Mouse (Mus musculus): ENCODE measurements around the gene Grid2. TPM values are rescaled to one million over a fixed set of nuclear protein-coding genes. Genes with fewer than 3 reads are reported as not detected.

The Grid2 gene
- total RNA-seq, 2 experiments from 2014 or later: 25.2 to 26.8 TPM

DNA sequence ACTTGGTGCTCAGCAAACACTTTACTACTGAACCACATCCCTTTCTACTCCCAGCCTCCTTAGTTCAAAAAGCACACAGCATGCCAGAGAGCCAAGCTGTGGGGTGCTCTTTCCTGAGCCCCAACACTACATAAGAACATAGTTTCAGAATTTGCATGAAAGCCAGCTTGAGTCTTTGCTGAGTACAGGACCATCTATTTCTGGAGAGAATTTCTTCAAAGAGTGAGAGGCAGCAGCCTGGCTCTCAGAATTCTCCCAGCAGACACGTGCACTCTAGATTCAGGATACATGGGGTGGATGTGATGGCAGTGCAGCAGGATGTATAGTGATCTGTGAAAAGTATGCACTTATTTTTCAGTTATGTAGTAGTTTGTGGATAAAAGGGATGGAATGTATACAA is 1038.1 kb downstream of the Grid2 start:
- intact Hi-C loops (cut with DNase I): no loop called here

DNA sequence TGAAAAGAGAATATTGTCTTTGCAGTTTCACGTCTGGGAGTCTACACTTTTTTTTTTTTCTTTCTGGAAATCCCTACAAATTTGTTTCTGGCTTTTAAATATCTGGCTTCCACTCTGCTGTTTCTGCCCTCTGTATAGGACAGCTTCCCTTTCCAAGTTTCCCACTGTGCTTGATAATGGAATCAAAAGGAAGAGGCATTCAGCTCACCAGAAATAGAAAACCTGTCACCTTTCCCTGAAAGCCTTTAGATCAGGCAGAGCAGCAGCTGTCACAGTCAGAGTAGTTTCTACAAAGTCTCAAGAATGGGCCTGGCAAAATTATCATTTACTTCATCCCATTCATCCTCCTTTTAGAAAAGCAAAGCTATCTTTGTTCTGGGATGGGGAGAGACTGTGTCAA is 1042.0 kb downstream of the Grid2 start:
- intact Hi-C loops (cut with DNase I): no loop called here

More for the DNA sequence above, 1038.1 kb downstream of the Grid2 start:
- DNase-seq: no peak

DNA sequence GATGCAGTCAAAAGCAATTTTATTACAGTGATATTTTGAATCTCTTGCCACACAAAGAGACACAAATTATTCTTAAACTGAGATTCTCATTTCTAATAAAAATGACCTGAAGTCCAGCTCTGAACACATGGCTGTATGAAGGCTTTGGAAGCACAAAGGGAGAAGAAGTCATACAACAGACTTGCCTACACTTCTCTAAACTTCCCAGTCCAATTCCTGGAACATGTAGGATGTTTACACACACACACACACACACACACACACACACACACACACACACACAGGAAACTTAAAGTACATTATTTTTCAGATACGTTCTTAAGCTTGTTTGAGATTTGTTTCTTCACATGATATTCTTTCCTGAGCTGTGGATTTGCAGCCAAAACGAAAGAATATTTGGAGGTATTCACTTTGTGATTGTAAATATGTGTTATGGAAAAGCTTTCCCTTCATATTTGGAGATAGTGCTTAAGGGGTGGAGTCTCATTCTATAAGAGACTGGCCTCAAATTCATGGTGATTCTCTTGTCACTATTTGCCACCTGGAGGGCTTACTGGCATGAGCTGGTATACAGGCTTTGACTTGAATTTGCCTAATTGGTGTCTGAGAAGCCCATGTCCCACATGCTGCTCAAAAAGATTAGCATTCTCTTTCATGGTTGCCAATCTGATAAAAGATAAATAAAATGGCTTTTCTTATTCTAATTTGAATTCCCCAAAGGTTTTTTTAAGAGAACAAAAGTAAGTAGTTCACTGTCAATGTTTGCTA is 1049.2 kb downstream of the Grid2 start:
- intact Hi-C loops (cut with DNase I): no loop called here
- no peak for DNase-seq

More for the DNA sequence above, 1042.0 kb downstream of the Grid2 start:
- no peak for DNase-seq

DNA sequence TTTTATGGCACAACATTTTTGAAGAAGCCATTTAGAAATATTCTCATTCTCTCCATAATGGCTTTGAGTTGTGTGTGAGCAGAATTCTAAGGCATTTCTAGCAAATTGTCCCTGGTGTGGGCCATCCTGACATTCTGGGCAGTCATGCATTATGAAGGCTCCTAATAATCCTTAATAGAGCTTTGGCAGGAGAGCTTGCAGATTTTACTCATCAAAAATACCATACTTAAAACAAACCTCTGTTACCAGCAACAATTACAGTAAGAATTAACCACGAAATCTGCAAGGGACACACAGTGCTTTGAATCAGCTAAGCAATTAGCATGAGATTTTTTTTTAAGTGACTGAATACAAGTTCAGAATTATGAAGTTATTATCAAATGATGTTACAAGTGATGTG is 1053.0 kb downstream of the Grid2 start:
- intact Hi-C loops (cut with DNase I): no loop called here
- no peak for DNase-seq

DNA sequence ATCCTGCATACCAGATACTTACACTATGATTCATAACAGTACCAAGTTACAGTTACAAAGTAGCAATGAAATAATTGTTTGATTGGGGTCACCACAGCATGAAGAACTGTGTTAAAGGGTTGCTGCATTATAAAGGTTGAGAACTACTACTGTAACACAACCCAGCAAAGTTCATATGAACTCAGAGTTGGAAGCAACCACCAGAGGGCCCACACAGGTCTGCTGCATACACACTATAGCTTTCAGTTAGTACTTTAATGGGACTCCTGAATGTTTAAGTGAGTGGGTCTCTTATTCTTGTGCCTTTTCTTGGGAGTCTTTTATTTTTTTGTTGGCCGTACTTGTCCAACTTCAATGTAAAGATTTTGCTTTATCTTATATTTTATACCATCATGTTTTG is 1057.5 kb downstream of the Grid2 start:
- intact Hi-C loops (cut with DNase I): no loop called here
- no peak for DNase-seq

DNA sequence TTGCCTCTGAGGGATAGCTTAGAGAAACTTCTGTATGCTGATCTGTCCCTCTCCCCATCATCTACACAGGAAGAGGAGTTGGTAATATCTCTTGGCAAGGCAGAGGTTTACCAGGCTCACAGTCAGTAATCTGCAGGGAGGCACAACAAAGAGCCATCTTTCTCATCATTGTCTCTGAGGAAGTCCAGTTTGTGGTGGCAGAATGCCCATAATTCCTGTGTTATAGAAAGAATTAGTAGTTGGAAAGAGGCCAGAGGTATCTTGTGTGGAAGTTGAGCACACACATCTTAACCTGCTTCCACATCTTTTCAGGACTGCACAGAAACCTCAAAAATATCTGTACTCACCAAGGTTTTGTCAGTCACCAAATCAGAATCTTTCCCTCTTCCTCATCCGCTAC is 1071.3 kb downstream of the Grid2 start:
- DNase-seq: no peak
- intact Hi-C loops (cut with DNase I): no loop called here

DNA sequence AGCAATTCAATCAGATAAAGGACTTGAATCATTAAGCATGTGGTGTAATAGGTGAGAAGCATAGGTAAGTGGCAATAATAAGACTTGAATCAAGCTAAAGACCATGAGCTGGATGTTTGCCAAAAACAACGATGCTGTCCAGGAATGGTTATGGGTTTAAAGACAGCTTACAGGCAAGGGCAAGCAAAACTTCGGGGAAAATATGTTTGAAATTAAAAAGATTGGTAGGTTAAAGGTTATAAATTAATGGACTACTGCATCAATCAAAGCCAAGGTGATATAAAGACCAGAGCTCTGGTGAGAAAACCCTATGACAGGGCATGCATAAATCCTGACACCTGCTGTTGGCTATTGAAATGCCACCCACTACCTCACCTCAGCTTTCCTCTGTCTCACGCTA is 1072.2 kb downstream of the Grid2 start:
- no peak for DNase-seq
- intact Hi-C loops (cut with DNase I): no loop called here

DNA sequence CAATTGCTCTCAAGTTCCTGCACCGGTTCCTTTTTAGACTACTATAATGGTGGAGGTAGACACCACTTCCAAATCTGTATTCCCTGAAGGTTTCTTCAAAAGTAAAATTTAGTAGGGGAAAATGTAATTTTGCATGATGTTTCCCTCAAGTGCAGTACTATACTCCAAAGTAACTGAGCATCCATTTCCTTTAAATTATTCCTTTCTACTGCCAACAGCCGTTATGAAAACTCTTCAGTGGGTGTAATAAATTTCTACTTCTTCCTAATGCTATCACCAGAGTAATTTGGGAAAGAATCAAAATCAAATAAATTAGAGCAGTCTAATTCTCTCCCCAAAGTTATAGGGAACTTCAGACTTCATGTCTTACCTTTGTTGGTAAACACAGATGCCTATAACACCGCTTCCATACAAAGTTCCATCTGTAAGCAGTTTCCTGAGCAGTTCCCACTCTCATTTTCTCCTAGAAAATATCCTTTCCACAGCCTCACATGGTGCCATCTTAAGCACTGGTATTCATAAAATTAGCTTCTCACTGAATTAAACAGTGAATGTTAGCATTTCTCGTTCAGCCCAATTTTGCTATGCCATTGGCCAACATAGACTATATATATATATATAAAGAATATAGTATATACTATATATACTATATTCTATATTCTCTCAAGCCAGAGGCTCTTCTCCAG is 1142.9 kb downstream of the Grid2 start:
- DNase-seq: no peak
- intact Hi-C loops (cut with DNase I): no loop called here

DNA sequence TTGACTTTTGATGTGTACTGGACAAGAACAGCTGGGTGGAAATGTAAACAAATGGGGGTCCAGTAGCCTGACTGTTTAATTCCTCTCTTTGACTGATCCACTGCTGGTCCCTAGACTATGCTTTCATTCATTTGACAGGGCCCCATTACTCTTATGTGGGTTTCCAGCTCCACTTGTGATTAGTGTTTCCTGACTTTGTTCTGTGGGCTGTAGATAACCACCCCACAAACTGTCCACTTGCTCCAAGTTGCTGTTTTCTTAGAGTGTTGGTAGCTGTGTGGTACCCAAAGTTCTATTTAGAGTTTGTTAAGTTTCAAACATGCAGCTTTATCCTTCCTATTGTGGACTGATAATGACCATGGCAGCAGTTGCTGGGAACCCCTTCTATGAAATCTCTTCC is 1172.0 kb downstream of the Grid2 start:
- intact Hi-C loops (cut with DNase I): no loop called here
- DNase-seq: no peak

DNA sequence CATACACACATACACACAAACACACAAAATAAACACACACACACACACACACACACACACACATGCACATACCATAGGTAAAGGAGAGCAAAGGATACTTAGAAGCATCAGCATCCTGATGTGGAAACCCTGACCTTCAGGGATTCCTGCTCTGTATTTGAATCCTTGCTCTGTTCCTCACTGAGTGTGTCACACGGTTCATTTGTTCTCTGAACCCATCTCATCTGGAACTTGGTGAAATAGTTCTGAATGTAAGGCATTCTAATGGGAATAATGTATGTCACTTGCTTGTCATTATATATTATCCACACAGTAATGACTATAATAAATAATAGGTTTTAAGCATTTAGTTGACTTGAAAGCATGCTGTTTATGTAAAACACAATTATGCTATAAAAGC is 1173.2 kb downstream of the Grid2 start:
- intact Hi-C loops (cut with DNase I): no loop called here
- no peak for DNase-seq

DNA sequence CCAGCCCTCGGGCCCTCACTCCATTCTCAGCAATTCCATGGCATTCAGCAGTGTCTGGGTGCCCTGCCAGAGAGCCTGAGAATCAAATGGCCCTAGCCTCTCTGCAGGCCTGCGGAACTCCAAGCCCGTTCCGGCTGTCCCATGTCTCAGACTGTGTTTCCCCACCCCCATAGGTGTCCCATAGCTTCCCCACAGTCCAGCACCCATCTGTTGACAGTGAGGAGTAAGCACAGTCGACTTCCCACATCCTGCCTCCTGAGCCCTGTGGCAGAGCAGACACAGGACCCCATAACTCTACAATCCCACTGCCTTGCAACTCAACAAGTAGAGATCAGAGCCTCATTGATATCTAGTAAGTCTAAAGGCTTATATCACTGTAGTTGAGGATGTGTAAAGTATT is 1192.5 kb downstream of the Grid2 start:
- intact Hi-C loops (cut with DNase I): no loop called here
- DNase-seq: no peak

DNA sequence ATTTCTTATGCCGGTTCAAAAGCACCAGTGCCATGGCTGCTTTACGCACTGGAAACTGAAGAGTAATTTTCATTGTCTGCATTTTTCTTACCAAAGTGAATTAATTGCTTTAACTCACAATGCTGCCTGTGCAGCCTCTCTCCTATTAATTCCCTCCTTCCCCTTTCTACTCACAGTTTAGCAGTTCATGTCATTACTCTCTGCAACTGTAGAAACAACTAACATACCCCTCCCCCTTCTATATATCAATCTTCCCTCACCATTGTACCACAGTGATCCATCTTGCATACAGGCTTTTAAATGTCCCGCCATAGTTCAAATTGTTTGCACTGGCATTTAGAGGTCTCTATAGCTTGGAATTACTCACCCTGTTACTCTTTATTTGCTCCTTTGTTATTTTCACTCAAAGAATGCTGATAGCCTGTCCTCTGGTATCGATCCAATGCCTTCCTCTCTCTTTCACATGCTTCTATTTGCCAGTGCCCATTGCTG is 1193.2 kb downstream of the Grid2 start:
- no peak for DNase-seq
- intact Hi-C loops (cut with DNase I): no loop called here

DNA sequence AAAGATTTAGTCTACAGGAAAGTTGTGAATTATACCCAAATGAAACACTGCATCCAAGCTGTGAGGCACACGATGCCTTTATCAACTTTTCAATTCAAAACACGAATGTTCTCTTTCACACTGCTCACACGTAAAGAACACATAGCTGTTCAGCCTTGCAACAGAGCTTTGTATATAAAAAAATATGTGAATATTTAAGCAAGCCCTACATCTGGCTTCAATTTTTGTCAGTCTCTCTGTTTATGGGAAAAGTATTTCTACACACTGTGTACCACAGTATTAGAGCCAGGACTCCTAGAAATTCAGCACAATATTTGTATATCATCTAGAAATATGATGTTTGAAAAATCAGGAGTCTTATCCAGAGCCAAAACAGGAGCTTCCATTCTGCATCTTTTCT is 1195.1 kb downstream of the Grid2 start:
- intact Hi-C loops (cut with DNase I): no loop called here

DNA sequence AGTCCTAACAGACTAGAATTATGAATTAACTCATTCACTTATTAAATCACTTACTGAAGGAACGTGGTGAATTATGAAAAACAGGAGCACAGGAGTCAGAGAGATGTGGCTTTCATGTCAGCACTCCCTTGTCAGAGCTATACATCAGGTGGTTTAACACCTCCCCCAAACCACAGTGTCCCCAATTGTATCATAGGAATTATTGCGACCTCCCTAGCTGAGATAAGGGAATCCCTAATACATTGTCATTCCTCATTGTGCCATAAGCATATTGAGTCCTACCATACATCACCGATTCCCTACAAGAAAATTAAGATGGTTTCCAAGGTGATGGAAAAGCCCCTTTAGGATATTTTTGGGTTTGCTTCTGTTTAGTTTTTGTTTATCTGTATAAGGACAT is 1224.2 kb downstream of the Grid2 start:
- no peak for DNase-seq
- intact Hi-C loops (cut with DNase I): no loop called here

More for the DNA sequence above, 1195.1 kb downstream of the Grid2 start:
- DNase-seq: no peak

DNA sequence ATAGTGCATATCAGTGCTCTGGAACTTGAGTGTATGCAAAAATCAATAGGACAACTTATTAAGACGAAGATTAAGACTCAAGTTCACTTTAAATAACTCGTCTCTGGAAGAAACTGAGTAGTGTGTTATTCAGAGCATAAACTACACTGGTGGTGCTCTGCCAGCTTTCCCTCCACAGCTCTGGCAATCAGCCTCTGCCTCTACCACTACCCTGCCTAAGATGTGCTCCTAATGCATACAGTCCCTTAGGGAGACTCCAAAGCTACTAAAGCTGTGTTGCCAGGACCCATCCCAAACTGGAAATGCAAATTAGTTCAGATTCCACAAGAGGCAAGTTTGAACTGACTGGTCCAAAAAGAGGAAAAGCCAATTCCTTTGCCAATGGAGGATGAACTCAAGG is 1224.9 kb downstream of the Grid2 start:
- no peak for DNase-seq
- intact Hi-C loops (cut with DNase I): no loop called here

DNA sequence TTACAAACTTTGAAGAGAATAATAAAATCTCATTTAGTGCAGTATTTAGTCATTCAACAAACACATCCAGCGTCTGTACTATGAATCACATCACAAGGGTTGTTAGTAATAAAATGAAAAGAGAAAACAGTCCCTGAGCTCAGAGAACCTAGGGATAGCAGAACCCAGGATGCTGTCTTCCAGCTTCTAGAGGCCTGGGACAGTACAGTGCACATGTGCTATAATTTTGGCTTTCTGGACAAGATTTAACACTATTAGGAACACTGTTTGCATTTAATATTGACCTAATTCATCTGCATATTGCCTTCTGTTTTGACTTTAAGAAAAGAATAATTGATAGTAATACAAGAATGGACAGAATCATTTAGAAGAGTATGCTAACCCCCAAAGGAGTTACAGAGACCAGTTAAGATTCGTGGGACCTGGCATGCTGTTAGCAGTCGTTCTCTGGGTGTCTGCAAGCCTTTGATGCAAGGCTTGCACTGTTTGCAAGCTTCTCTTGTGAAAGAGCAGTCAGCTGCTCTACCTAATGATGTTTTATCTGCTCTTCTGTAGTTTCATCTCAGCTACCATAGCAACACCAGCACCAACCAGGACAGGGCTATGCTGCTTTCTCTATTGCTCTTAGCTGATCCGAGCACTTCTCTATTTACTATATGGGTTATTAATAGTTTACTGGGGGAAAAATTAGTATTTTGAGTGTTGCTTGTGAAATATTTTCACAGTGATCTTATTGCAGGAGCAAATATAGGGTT is 1234.8 kb downstream of the Grid2 start:
- no peak for DNase-seq
- intact Hi-C loops (cut with DNase I): no loop called here

DNA sequence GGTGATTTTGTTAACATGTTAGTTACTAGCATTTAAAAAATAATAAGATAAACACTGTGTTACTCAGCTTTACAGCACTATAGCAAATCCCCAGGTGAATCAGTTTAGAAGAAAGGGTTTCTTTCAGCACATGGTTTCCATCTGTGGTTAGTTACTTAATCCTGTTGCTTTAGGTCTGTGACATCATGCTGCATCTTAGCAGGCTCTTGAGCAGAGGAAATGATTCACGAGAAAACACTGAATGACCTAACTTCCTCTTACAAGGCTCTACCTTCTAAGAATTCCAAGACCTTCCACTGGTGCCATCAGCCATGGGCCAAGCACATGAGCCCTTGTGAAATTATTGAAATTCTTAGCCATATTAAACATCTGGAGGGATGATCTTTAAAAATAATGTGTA is 1248.7 kb downstream of the Grid2 start:
- no peak for DNase-seq
- intact Hi-C loops (cut with DNase I): no loop called here

DNA sequence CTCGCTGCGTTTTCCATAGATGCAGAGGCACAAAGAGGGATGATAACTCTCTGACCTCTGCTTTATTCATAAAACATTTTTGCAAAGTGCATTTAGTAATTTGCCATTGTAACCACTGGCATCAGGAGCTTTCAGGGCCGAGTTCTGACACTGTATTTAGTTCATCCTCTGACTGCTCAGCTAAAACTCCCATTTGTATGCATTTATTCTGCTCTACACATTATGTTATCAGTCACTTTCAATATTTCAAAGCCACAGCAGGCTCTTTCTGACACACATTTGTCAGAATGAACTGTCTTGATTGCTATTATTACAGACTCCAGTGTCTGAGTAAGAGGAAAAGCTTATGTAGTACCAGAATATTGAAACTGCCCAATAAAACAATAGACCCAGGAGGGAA is 1286.5 kb downstream of the Grid2 start:
- intact Hi-C loops (cut with DNase I): no loop called here
- no peak for DNase-seq

DNA sequence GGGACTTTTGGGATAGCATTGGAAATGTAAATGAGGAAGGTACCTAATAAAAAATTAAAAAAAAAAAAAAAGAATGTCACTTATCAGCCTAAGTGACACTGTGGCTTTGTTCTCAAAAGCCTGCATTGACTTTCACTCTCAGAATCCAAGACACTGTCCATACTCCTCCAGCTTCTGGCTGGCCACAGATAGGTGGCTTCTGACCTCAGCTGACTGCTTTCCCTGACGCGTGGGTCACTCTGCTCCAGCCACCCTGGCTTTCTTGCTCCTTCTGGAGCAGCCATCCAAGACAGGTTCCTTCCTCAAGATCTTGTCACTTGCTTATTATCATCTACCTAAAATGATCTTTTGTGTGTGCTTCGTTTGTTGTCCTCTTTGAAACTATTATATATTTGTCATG is 1298.0 kb downstream of the Grid2 start:
- intact Hi-C loops (cut with DNase I): no loop called here
- no peak for DNase-seq

DNA sequence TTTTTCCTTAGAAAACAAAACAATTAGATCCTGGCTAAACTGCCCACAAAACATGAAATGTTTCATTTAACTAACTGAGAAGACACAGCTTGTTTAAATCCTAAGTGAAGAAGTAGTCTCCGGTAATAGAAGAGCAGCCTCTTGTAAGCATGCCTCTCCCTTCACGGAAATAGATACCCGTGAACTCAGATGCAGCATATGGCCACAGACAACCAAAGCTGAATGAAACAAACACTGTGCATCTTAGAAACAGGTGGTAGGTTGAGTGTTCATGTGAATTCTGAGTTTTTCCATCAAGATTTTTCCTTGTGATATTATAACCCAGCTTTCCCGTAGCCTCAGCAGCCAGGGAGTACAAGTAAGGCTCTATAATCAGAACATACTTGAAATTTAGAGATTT is 1299.5 kb downstream of the Grid2 start:
- intact Hi-C loops (cut with DNase I): no loop called here
- no peak for DNase-seq

DNA sequence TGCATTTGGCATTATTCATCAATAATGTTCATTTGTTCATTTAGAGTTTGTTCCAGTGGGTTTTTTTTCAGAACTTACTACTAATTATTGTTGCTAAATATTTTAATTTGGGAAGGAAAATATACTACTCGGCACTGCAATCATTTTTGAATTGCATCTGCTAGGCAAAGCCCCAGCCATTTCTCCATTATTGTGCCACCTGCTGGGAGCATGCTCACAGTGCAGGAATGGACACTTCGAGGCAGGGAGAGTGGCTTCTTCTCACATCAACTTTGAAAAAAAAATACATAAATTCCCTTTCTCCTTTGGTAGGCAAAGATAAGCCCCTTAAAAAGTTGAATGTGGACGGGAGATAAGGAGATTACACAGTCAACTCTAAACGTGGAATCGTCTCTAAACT is 1312.9 kb downstream of the Grid2 start:
- intact Hi-C loops (cut with DNase I): no loop called here
- DNase-seq: peak; percentile 31

DNA sequence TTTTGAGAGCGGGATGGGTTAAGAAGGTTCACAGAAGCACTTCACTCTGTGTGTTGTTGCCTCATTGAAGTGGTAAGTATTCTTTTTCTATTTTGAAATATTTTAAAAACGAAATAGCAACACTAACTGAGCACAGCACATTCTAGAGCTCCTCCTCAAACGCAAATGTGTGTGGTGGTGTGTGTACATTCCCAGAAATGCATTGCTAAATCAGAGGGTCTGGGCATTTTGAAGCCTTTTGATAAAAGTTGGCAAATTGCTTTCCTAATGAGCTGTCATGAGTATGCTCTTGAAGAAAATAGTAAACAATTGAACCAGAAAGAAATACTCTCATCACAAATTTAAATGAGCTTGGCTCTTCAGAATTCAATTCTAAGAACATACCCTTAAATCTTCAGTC is 1325.7 kb downstream of the Grid2 start:
- intact Hi-C loops (cut with DNase I): no loop called here
- DNase-seq: no peak

Measured in left cerebral cortex, postnatal 4 days (tissue).